Mouse (Mus musculus): ENCODE results near the gene 4931422A03Rik. TPM values are rescaled to one million over a fixed set of nuclear protein-coding genes. Genes with fewer than 3 reads are reported as not detected.
A peak's percentile ranks its signal among the peaks of the same experiment; 100 is the strongest.
"Not testable (repeated sequence)": the region's sequence is repeated elsewhere in the genome, so short reads cannot be mapped to it uniquely, and the experiment has no call there.

4931422A03Rik gene
- total RNA-seq, 2 experiments from 2014 or later = not detected

GRCm38 (mm10) chr2:104029074-104029473 lies 913 bp upstream of the 4931422A03Rik start:
- no peak for DNase-seq
- intact Hi-C loops (cut with DNase I) = no loop called here

DNA sequence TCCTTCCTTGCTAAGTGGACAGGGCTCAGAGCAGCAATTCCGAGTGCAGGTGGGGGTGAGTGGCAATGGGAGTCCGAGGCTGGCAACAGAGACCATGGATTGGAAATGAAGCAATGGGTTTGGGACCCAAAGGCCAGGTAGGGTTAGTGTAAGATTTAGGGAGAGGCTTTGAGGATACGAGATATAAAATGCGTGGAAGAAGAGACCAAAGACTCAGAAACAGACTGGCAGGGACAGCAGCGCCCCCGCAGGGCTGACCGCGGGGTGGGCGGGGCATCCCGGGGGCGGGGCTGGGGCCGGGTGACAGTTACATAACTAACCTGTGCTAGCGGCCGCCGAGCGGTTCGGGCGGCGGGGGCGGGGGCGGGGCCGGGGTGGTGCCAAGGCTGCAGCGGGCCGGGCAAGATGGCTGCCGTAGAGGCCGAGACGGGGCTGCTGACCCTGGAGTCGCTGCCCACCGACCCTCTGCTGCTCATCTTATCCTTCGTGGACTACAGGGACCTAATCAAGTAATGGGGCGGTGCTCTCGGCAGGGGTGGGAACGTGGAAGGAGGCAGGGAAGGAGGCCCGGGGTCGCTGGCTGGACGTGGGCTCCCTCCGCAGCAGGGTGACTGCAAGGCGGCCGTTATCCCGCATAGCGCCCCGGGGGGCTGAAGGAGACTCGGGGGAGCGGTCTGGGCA lies 563 bp downstream of the 4931422A03Rik start, which contains the start of gene Fbxo3:
Gene Fbxo3 (plus strand): TSS at position 264 of the 681 bp plus-strand sequence.
- peak; percentile 89 for DNase-seq
- intact Hi-C loops (cut with DNase I) = no loop called here

GRCm38 (mm10) chr2:104024656-104025055 lies 3.5 kb downstream of the 4931422A03Rik start:
- intact Hi-C loops (cut with DNase I) = no loop called here
- DNase-seq = no peak

DNA sequence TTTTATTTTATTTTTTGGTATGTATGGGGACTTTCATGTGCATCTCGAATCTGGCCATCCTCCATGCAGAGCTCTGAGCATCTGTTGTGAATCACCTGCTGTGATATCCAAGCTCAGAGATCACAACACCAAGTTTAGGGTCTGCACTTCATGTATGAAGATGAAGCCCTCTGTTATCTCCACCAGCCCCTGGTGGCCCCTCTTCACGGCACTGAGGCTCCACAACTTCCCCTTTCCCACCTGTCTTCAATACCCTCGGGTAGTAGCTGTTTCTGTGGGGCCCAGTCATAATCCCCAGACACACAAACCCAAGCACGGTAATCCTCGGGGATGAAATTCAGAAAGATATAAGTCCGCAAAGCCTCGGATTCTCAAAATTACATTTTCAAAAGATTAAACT lies 5.1 kb downstream of the 4931422A03Rik start:
- intact Hi-C loops (cut with DNase I) = no loop called here
- DNase-seq = no peak

DNA sequence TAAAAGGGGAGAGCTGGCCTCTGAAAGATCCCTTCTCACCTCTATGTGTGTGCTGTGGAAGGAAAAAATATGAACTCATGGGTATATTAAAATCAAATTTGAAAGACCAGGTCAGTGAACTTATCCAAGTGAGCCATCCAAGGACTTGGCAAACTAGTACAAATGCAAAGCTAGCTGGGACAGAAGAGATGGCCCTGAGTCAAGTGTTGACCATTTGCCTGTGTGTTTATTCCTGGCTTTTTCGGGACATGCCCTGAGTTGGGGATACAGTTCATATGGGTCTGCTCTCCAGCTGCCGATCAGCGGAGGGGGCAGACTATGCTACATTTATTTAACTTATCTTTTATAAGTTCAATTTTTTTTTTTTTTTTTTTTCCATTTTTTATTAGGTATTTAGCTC lies 19.3 kb downstream of the 4931422A03Rik start:
- intact Hi-C loops (cut with DNase I) = loop anchor here (10.0 kb wide), 1 partner anchor 224 kb away; no protein-coding TSS in a partner anchor
- DNase-seq = not testable (repeated sequence)

DNA sequence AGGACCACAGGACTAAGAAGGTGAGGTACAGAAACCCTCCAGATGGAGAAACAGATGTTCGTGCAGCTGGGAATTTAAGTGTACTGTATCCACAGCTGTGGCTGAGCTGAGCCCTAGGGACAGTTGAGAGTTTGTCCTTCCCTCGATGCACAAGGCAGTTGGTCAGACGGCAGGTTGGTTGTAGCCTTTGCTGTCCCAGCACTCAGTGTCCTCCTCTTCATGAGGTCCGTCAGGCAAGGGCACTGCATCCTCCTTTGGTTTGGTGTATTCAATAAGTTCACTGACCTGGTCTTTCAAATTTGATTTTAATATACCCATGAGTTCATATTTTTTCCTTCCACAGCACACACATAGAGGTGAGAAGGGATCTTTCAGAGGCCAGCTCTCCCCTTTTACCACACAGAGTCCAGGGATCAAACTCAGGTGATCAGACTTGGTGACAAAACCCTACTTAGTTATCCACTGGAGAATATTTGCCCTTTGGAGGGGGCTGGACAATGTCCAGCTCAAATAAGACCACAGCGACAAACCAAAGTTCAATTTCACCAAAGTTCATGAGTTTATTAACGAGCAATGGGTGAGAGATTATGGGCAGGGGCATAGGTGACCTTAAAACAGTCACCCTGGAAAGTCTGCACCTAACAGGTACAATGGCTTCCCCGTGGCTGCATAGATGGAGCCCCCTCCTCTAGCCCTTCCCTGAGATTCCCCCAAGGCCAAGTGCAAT lies 20.2 kb downstream of the 4931422A03Rik start:
- intact Hi-C loops (cut with DNase I) = loop anchor here (10.0 kb wide), 1 partner anchor 223 kb away; no protein-coding TSS in a partner anchor
- DNase-seq = no peak

- peak; percentile 72 for DNase-seq
- intact Hi-C loops (cut with DNase I) = loop anchor here (10.0 kb wide), 1 partner anchor 218 kb away; no protein-coding TSS in a partner anchor
These were observed 25.3 kb downstream of the 4931422A03Rik start for GRCm38 (mm10) chr2:104002711-104003413.

DNA sequence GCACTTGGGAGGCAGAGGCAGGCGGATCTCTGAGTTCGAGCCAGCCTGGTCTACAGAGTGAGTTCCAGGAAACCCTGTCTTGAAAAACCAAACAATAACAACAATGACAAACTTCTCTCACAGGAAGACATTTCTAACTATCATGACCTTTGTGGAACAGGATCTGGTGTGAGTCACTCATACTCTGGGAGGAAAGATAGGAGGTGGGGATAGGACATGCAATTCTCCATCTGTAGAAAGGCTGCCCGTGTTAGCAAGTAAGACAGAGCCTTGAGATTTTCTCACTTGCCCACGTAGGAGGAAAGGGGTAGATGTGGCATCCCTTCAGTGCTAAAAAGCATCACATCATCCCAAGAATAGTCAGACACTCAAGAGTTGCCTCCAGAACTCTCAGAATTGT lies 26.3 kb downstream of the 4931422A03Rik start:
- intact Hi-C loops (cut with DNase I) = loop anchor here (10.0 kb wide), 1 partner anchor 217 kb away; no protein-coding TSS in a partner anchor
- DNase-seq = no peak

GRCm38 (mm10) chr2:104001076-104001475 lies 27.1 kb downstream of the 4931422A03Rik start:
- intact Hi-C loops (cut with DNase I) = loop anchor here (10.0 kb wide), 1 partner anchor 216 kb away; no protein-coding TSS in a partner anchor
- no peak for DNase-seq

DNA sequence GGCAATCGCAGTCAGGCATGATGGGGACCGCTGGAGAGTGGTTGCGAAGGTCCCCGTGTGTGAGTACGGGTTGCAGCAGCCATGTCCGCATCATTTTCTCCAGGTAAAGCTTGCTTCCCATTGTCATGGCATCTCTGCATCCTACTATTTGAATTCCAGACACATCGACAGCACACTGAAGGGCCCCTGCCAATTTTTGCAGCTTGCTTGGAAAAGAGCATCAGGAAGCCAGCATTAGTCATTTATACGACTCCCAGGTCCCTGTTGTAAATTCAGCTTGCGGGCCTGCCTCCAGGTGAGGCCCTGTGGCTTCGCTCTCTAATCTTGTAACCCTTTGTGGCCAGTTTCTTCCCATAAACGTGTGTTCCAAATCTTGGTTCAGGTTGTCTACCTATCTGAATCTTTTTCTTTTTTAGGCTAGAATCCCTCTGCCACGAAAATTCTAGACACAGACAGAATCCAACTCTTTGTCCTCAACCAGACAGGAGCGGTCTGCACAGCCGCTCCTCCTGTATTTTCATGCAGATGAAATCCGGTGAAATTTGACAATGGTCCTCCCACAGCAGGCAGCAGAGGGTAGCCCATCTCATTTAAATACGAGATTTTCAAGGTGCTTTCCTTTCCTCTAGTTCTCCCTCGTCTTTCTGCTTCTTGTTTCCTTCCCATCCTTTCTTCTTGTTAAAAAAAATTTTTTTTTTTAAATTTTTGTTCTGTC lies 35.4 kb downstream of the 4931422A03Rik start:
- intact Hi-C loops (cut with DNase I) = loop anchor here (10.0 kb wide), 1 partner anchor 428 kb away; the partner anchor contains the start of gene Abtb2
- no peak for DNase-seq

GRCm38 (mm10) chr2:103992162-103992561 lies 36.0 kb downstream of the 4931422A03Rik start:
- DNase-seq = no peak
- intact Hi-C loops (cut with DNase I) = loop anchor here (10.0 kb wide), 1 partner anchor 427 kb away; the partner anchor contains the start of gene Abtb2

- DNase-seq = no peak
- intact Hi-C loops (cut with DNase I) = loop anchor here (10.0 kb wide), 1 partner anchor 427 kb away; the partner anchor contains the start of gene Abtb2
These were observed 36.9 kb downstream of the 4931422A03Rik start for GRCm38 (mm10) chr2:103991303-103991702.

- intact Hi-C loops (cut with DNase I) = loop anchor here (10.0 kb wide), 1 partner anchor 425 kb away; the partner anchor contains the start of gene Abtb2
- no peak for DNase-seq
These were observed 38.4 kb downstream of the 4931422A03Rik start for GRCm38 (mm10) chr2:103989724-103990123.

GRCm38 (mm10) chr2:103987595-103987994 lies 40.6 kb downstream of the 4931422A03Rik start:
- DNase-seq; intact Hi-C loops (cut with DNase I): not testable (repeated sequence)

- no peak for DNase-seq
- intact Hi-C loops (cut with DNase I) = loop anchor here (2.0 kb wide), 1 partner anchor 112 kb away; no protein-coding TSS in a partner anchor
These were observed 45.0 kb downstream of the 4931422A03Rik start for GRCm38 (mm10) chr2:103983146-103983545.

DNA sequence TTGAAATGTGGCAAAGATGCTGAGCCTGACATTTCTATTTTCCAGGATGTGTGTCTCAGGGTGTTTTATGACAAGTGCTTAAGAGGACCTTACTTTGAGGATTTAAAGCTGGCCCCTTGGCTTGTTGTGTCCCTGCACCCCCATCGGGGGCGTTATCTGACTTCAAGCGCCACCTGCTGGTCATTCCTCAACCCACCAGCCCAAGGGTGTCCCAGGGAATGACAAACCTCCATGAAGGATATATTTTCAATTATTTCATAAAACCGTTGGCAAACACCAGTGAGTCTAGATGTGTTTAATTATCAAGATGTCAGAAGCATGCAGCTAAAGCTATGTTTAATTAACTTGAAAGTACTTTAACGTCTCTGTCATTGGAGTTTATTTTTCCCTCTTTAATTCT lies 45.9 kb downstream of the 4931422A03Rik start:
- peak; percentile 84 for DNase-seq
- intact Hi-C loops (cut with DNase I) = loop anchor here (2.0 kb wide), 1 partner anchor 111 kb away; no protein-coding TSS in a partner anchor

- intact Hi-C loops (cut with DNase I) = no loop called here
These were observed 50.4 kb downstream of the 4931422A03Rik start for GRCm38 (mm10) chr2:103977716-103978115.

DNA sequence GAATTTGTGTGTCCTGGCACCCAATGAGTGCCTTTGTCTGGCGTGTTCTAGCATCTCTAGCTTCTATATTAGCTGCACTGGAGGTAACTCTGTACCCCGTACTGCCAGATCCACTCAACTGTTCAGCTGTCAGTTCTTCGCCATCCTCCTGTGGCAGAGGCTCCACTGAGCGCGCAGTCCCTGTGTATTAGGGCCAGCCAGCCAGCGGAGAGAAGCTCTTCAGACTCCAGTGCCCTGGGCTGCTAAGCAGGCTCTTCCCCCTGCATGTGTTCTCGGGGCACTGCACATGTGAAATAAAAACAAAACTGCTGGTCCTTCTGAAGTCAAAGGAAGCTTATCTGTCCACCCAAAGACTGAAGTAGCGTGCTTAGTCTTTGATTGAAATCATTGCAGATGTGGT lies 50.9 kb downstream of the 4931422A03Rik start:
- DNase-seq = no peak
- intact Hi-C loops (cut with DNase I) = no loop called here

More at GRCm38 (mm10) chr2:103977716-103978115, 50.4 kb downstream of the 4931422A03Rik start:
- DNase-seq = no peak

DNA sequence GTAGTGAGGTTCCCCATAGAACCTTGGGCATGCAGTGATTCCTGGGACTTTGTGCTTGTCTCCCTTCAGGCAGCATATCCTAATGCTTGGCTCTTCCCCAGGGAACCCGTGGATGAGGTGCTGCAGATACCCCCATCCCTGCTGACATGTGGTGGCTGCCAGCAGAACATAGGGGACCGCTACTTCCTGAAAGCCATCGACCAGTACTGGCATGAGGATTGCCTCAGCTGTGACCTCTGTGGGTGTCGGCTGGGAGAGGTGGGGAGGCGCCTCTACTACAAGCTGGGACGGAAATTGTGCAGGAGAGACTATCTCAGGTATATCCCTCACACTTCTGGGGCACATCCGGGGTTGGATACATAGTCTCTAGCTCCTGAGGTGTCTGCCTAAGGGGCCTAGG lies 52.3 kb downstream of the 4931422A03Rik start:
- no peak for DNase-seq
- intact Hi-C loops (cut with DNase I) = no loop called here

DNA sequence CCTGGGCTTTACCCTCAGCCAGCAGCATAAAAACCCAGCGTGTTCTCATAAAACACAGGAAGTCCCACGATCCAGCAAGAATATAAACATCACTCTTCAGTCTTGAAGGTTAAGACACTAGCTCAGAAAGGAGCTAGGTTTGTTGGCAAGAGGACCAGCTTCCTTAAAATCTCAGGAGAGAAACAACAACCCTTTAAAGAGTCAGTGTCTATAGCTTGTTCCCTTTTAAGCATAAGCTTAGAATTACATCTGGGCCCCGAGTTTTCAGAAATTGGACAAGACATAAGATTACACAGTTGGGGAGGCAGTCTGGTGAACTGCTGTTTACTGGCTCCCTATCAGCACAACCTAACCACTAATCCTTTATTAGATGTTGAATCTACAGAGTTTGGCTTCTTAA lies 56.3 kb downstream of the 4931422A03Rik start:
- intact Hi-C loops (cut with DNase I) = no loop called here
- DNase-seq = no peak
